Mouse (Mus musculus) lung, postnatal 36 days (tissue): Measurements from ENCODE around the gene Slc25a44.

ENCODE experiments used
- DNase-seq: peaks from one replicate; pipeline ENCODE4 v3.0.0; 2022; ENCODE audit warnings: mixed read lengths

Slc25a44 gene

GRCm38 (mm10) chr3:88365705-88366361 lies 59.1 kb downstream of the Slc25a44 start:
- no peak for DNase-seq

GRCm38 (mm10) chr3:88364337-88364736 lies 60.6 kb downstream of the Slc25a44 start, which contains the start of gene Paqr6:
Gene Paqr6, plus strand, starts transcription at chr3:88364584.
- DNase-seq = peak; percentile 90

GRCm38 (mm10) chr3:88363700-88364099 lies 61.2 kb downstream of the Slc25a44 start:
- DNase-seq = peak; percentile 45

DNA sequence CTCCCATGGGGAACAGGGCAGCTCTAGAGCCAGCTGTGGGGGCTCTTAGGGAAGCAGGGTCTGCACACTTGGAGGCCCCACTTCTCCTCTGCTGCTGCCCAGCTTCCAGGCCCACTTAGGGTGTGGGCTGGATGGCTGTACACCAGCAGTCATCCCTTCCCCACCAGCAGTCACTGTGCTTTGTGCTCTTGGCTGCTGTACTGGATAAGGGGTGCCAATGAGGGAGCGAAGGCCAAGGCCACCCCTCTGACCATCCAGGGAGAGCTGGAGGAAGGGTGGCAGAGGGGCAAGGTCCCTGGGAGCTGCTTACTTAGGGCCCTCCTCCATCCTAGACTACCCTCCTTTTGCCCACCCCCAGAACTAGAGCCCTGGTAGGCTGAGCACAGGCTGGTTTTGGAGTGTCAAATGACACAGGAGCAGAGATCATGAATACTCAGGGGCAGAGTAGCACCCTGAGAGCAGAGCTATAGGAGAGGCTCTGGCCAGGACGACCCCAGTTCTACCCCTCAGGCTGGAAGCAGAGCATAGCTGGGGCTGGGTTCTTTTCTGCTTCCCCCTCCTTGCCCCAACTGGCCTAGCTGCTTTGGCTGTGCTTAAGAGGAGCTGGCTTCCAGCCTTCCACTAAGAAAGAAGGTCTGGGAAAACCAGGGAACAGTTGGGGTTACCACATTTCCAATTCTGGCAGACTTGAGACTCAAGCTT lies 63.2 kb downstream of the Slc25a44 start:
- no peak for DNase-seq

DNA sequence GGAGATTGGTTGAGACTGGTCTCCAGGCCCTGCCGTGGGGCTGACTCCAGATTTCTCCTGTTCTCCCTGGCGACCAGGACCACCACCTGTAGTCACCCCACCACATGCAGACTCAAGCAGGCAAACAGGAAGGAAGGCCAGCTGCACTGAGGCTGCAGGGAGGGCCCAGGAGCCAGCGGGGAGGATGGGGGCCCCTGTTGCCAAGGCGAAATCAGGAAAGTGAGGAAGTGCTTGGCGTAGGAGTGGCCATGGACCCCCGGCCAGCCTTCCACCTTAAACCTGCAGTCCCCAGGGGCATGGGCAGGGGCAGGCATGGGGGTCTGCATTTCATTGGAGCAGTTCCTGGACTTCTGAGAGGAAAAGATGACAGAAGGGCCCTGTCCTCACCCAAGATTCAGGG lies 63.8 kb downstream of the Slc25a44 start:
- DNase-seq = no peak
